Mouse (Mus musculus) MEL (cell line): ENCODE measurements around the gene Pbx3. TPM values are rescaled to one million over a fixed set of nuclear protein-coding genes. Genes with fewer than 3 reads are reported as not detected.

Experiments used
- DNase-seq: peaks from one replicate; pipeline ENCODE4 v3.0.0; 2011; ENCODE audit warnings: low read depth, low spot score
- H3K27ac ChIP-seq: 2 replicates; pipeline ENCODE4 v1.5.1; 2012; ENCODE audit warnings: low read depth, mild to moderate bottlenecking, control low read depth, low read length, moderate library complexity; ENCODE audit not compliant: control insufficient read depth
- H3K27me3 ChIP-seq, 2 experiments: fragments of 150-350 bp in 1 of 2; sonication (generic) in 1 of 2; 2 replicates each; pipeline ENCODE4 v1.6.1; 2012; ENCODE audit warnings: low read length in 2 of 2, mild to moderate bottlenecking in 2 of 2, improper control_type of control experiment in 1 of 2, moderate library complexity in 1 of 2; ENCODE audit not compliant: insufficient read depth in 2 of 2, control insufficient read depth in 1 of 2
- H3K36me3 ChIP-seq, 2 experiments: 2 replicates each; pipeline ENCODE4 v1.6.1; 2012 to 2014; ENCODE audit warnings: low read length in 2 of 2, improper control_type of control experiment in 1 of 2, inconsistent platforms in 1 of 2, mild to moderate bottlenecking in 1 of 2; ENCODE audit not compliant: insufficient read depth in 2 of 2, control insufficient read depth in 1 of 2
- H3K4me1 ChIP-seq, 2 experiments: fragments of 150-350 bp in 1 of 2; sonication (generic) in 1 of 2; 2 replicates each; pipeline ENCODE4 v1.6.1; 2012; ENCODE audit warnings: low read length in 2 of 2, improper control_type of control experiment in 1 of 2, mild to moderate bottlenecking in 1 of 2; ENCODE audit not compliant: insufficient read depth in 2 of 2, control insufficient read depth in 1 of 2
- H3K4me3 ChIP-seq, 2 experiments: fragments of 150-350 bp in 1 of 2; sonication (generic) in 1 of 2; 2 replicates each; pipeline ENCODE4 v1.5.1; 2012; ENCODE audit warnings: low read depth in 2 of 2, low read length in 2 of 2, mild to moderate bottlenecking in 2 of 2, moderate library complexity in 2 of 2, control low read depth in 1 of 2, improper control_type of control experiment in 1 of 2; ENCODE audit not compliant: control insufficient read depth in 1 of 2, insufficient read depth in 1 of 2
- H3K79me2 ChIP-seq: 2 replicates; pipeline ENCODE4 v1.6.1; 2012; ENCODE audit warnings: mild to moderate bottlenecking, low read length, moderate library complexity; ENCODE audit not compliant: control insufficient read depth, poor library complexity, insufficient read depth
- H3K9ac ChIP-seq: 2 replicates; pipeline ENCODE4 v1.6.1; 2012; ENCODE audit warnings: low read depth, mild to moderate bottlenecking, control low read depth, low read length, moderate library complexity; ENCODE audit not compliant: control insufficient read depth, poor library complexity, severe bottlenecking
- H3K9me3 ChIP-seq: fragments of 150-350 bp; sonication (generic); replicated peaks from 2 replicates; pipeline ENCODE4 v1.6.1; 2012; ENCODE audit warnings: mild to moderate bottlenecking, low read length, improper control_type of control experiment, moderate library complexity; ENCODE audit not compliant: insufficient read depth
- CHD1 ChIP-seq: IDR thresholded peaks from 2 replicates; pipeline ENCODE4 v1.6.1; 2012; ENCODE audit warnings: low read depth, mild to moderate bottlenecking, inconsistent platforms, low read length, improper control_type of control experiment
- CTCF ChIP-seq, 3 experiments: IDR thresholded peaks in 2 of 3; conservative IDR thresholded peaks in 1 of 3; 2 replicates each; pipeline ENCODE4 v1.5.1; 2011 to 2012; ENCODE audit warnings: low read length in 3 of 3, low read depth in 2 of 3, mild to moderate bottlenecking in 2 of 3, improper control_type of control experiment in 1 of 3, inconsistent platforms in 1 of 3, mixed read lengths in 1 of 3, moderate library complexity in 1 of 3; ENCODE audit not compliant: control insufficient read depth in 1 of 3, insufficient read depth in 1 of 3, poor library complexity in 1 of 3, severe bottlenecking in 1 of 3
- E2F4 ChIP-seq: IDR thresholded peaks from 2 replicates; pipeline ENCODE4 v1.6.1; 2011; ENCODE audit warnings: low read depth, low read length, improper control_type of control experiment, borderline replicate concordance
- GABPA ChIP-seq: IDR thresholded peaks from 2 replicates; pipeline ENCODE4 v1.6.1; 2012; ENCODE audit warnings: low read depth, mild to moderate bottlenecking, inconsistent platforms, low read length, improper control_type of control experiment, moderate library complexity
- GATA1 ChIP-seq: IDR thresholded peaks from 2 replicates; pipeline ENCODE4 v1.6.1; 2011; ENCODE audit warnings: low read depth, low read length, improper control_type of control experiment
- MAFK ChIP-seq: IDR thresholded peaks from 2 replicates; pipeline ENCODE4 v1.6.1; 2011; ENCODE audit warnings: low read depth, mild to moderate bottlenecking, low read length, improper control_type of control experiment, borderline replicate concordance
- MEF2A ChIP-seq: IDR thresholded peaks from 2 replicates; pipeline ENCODE4 v1.6.1; 2014; ENCODE audit warnings: low read depth, mild to moderate bottlenecking, inconsistent platforms, low read length, improper control_type of control experiment; ENCODE audit not compliant: poor library complexity, insufficient replicate concordance, severe bottlenecking; ENCODE audit errors: extremely low read depth
- NRF1 ChIP-seq: IDR thresholded peaks from 2 replicates; pipeline ENCODE4 v1.6.1; 2014; ENCODE audit warnings: low read depth, mild to moderate bottlenecking, inconsistent platforms, low read length, improper control_type of control experiment, moderate library complexity; ENCODE audit not compliant: poor library complexity, insufficient read depth, severe bottlenecking
- POLR2A ChIP-seq, 2 experiments: IDR thresholded peaks; 2 replicates each; pipeline ENCODE4 v1.6.1; 2011 to 2012; ENCODE audit warnings: low read length in 2 of 2, mild to moderate bottlenecking in 2 of 2, control low read depth in 1 of 2, improper control_type of control experiment in 1 of 2, low read depth in 1 of 2, moderate library complexity in 1 of 2; ENCODE audit not compliant: control insufficient read depth in 1 of 2, insufficient read depth in 1 of 2, poor library complexity in 1 of 2
- POLR2AphosphoS5 ChIP-seq: IDR thresholded peaks from 2 replicates; pipeline ENCODE4 v1.6.1; 2012; ENCODE audit warnings: low read depth, borderline replicate concordance, mild to moderate bottlenecking, inconsistent platforms, low read length, moderate library complexity, mixed read lengths
- RCOR1 ChIP-seq: IDR thresholded peaks from 2 replicates; pipeline ENCODE4 v1.6.1; 2012; ENCODE audit warnings: low read depth, mild to moderate bottlenecking, inconsistent platforms, low read length, improper control_type of control experiment
- SMC3 ChIP-seq: IDR thresholded peaks from 2 replicates; pipeline ENCODE4 v1.6.1; 2011; ENCODE audit warnings: low read depth, low read length, improper control_type of control experiment
- TBP ChIP-seq: IDR thresholded peaks from 2 replicates; pipeline ENCODE4 v1.8.0; 2011; ENCODE audit warnings: low read depth, low read length, improper control_type of control experiment
- UBTF ChIP-seq: IDR thresholded peaks from 2 replicates; pipeline ENCODE4 v1.6.1; 2012; ENCODE audit warnings: low read depth, mild to moderate bottlenecking, inconsistent platforms, low read length, improper control_type of control experiment, moderate library complexity, borderline replicate concordance; ENCODE audit not compliant: insufficient read depth
- USF1 ChIP-seq: IDR thresholded peaks from 2 replicates; pipeline ENCODE4 v1.6.1; 2014; ENCODE audit warnings: low read depth, mild to moderate bottlenecking, inconsistent platforms, low read length, improper control_type of control experiment, moderate library complexity
- USF2 ChIP-seq, 2 experiments: IDR thresholded peaks; 2 replicates each; pipeline ENCODE4 v1.6.1; 2011 to 2012; ENCODE audit warnings: improper control_type of control experiment in 2 of 2, low read length in 2 of 2, borderline replicate concordance in 1 of 2, inconsistent platforms in 1 of 2, low read depth in 1 of 2, mild to moderate bottlenecking in 1 of 2; ENCODE audit not compliant: insufficient read depth in 1 of 2
- ZC3H11A ChIP-seq: IDR thresholded peaks from 2 replicates; pipeline ENCODE4 v1.6.1; 2012; ENCODE audit warnings: low read depth, mild to moderate bottlenecking, inconsistent platforms, low read length, improper control_type of control experiment
- ZKSCAN1 ChIP-seq: IDR thresholded peaks from 2 replicates; pipeline ENCODE4 v1.6.1; 2012; ENCODE audit warnings: low read depth, mild to moderate bottlenecking, inconsistent platforms, low read length, improper control_type of control experiment, moderate library complexity
- ZMIZ1 ChIP-seq: IDR thresholded peaks from 2 replicates; pipeline ENCODE4 v1.6.1; 2012; ENCODE audit warnings: low read depth, mild to moderate bottlenecking, inconsistent platforms, low read length, improper control_type of control experiment, moderate library complexity
- polyA plus RNA-seq, 2 experiments: library from polyadenylated mRNA; stranded (reverse) in 1 of 2; unstranded in 1 of 2; fragments of >175 nt in 1 of 2; fragments of >200 nt in 1 of 2; gene quantifications; 2 replicates each; pipeline versions ENCODE4 v1.2.1 to v1.2.4; 2012; ENCODE audit warnings: low replicate concordance in 2 of 2, low read depth in 1 of 2; ENCODE audit not compliant: insufficient read length in 2 of 2, insufficient read depth in 1 of 2, missing spikeins in 1 of 2
- total RNA-seq: library from RNA; depleted of rRNA; stranded (reverse); fragments of 300-350 nt; gene quantifications from 2 replicates; pipeline ENCODE4 v1.2.3, GENCODE M21; 2012

Pbx3 gene
- total and polyA plus RNA-seq, 3 experiments, result 10.1 to 22.4 TPM; not detected in 1

- Histone ChIP-seq H3K4me3 (no peak overlapping the region), H3K4me1 (no peaks in the 10 kb centered on the region), H3K27ac (no peak overlapping the region), H3K79me2 (no peaks in the 10 kb centered on the region), H3K36me3 (no peaks in the 10 kb centered on the region), H3K9me3 (no peaks in the 10 kb centered on the region), H3K9ac (no peak overlapping the region), H3K27me3 (0 out of 4 replicates have a peak, but pooled peaks cover 0 to 2% of the 10 kb centered on the region in 2 experiments)
- TF ChIP-seq E2F4 (no peak), POLR2A (IDR thresholded peaks at IDR 0.05; ENCODE audit: control insufficient read depth in 1 of 2, insufficient read depth in 1 of 2, low read depth in 1 of 2, low read length in 2 of 2, poor library complexity in 1 of 2) (no peak), CHD1 (no peak), CTCF (IDR thresholded peaks at IDR 0.05 in 2 of 3, conservative IDR thresholded peaks at IDR 0.05 in 1 of 3; ENCODE audit: control insufficient read depth in 1 of 3, insufficient read depth in 1 of 3, low read depth in 2 of 3, low read length in 3 of 3, poor library complexity in 1 of 3, severe bottlenecking in 1 of 3) (no peak), UBTF (no peak), NRF1 (no peak), MEF2A (no peak), SMC3 (no peak), USF1 (no peak), POLR2AphosphoS5 (no peak)
- DNase-seq, result no peak
Observed at GRCm38 (mm10) chr2:34135316-34135715, 237.6 kb downstream of the Pbx3 start.

GRCm38 (mm10) chr2:34132751-34133150 lies 240.2 kb downstream of the Pbx3 start:
- Histone ChIP-seq H3K27me3 (no peaks in the 10 kb centered on the region; a peak in 1 of 4 replicates), H3K4me1 (no peaks in the 10 kb centered on the region)

GRCm38 (mm10) chr2:34129674-34130267 lies 243.2 kb downstream of the Pbx3 start:
- H3K4me3 ChIP-seq, result no peak overlapping the region
- H3K27ac ChIP-seq, result no peak overlapping the region
- H3K79me2 ChIP-seq, result no peaks in the 10 kb centered on the region
- no peaks in the 10 kb centered on the region for H3K4me1 ChIP-seq
- DNase-seq, result no peak
- no peak overlapping the region for H3K9ac ChIP-seq
- TF ChIP-seq NRF1 (no peak), MAFK (no peak), GABPA (no peak), USF1 (no peak), TBP (no peak), GATA1 (no peak), ZC3H11A (no peak), USF2 (IDR thresholded peaks at IDR 0.05; ENCODE audit: borderline replicate concordance in 1 of 2, insufficient read depth in 1 of 2, low read depth in 1 of 2, low read length in 2 of 2) (no peak), ZMIZ1 (no peak), ZKSCAN1 (no peak)
- H3K9me3 ChIP-seq, result no peaks in the 10 kb centered on the region
- no peaks in the 10 kb centered on the region for H3K36me3 ChIP-seq
- no peaks in the 10 kb centered on the region; a peak in 1 of 4 replicates for H3K27me3 ChIP-seq

More at GRCm38 (mm10) chr2:34132751-34133150, 240.2 kb downstream of the Pbx3 start:
- H3K4me3 ChIP-seq, result no peak overlapping the region
- TF ChIP-seq USF1, result no peak
- TF ChIP-seq RCOR1, result no peak
- no peak for TF ChIP-seq TBP
- no peak for TF ChIP-seq CTCF (IDR thresholded peaks at IDR 0.05 in 2 of 3, conservative IDR thresholded peaks at IDR 0.05 in 1 of 3; ENCODE audit: control insufficient read depth in 1 of 3, insufficient read depth in 1 of 3, low read depth in 2 of 3, low read length in 3 of 3, poor library complexity in 1 of 3, severe bottlenecking in 1 of 3)
- TF ChIP-seq, all 39 proteins: peak for 0
- Histone ChIP-seq H3K27ac (no peak overlapping the region), H3K9ac (no peak overlapping the region), H3K9me3 (no peaks in the 10 kb centered on the region), H3K79me2 (no peaks in the 10 kb centered on the region), H3K36me3 (no peaks in the 10 kb centered on the region)
- no peak for DNase-seq
